14 mouse cellular contexts compared by ENCODE assay signal in genomic region chr19:40341141-40341540, GRCm38 (mm10).
DNase-seq lines count a peak whose midpoint lies in the region; ATAC-seq and TF ChIP-seq lines count a peak whose summit lies in the region.
"Had no signal": no experiment of that assay in that cellular context is flagged by ENCODE, and none has a peak within 500 bp of the region (broad histone marks: within the 10 kb centered on the region; RNA-seq: fewer than 3 reads in every experiment).

No protein-coding gene starts in this region.

- H3K4me1 ChIP-seq in liver, adult 2 months (ENCODE audit: control insufficient read depth, insufficient read depth, low read length): peaks cover 3% of the 10 kb centered on the region; the same call in 1 of the 2 replicates
- 0 out of 2 replicates have a peak, but pooled peaks cover 2% of the 10 kb centered on the region for H3K4me1 ChIP-seq in liver, embryonic 11.5 days (replicated peaks; ENCODE audit: control insufficient read depth, insufficient read depth, low read length)

- DNase-seq in heart, adult 11 months: peak; percentile 85
- DNase-seq in heart, postnatal 14 days: no peak
- peak; percentile 47 for DNase-seq in liver, adult 2 months (ENCODE audit: extremely low read depth, low read depth, low spot score)
- no peak for DNase-seq in liver, embryonic 11.5 days (ENCODE audit: low spot score)
- DNase-seq in adipocyte (ENCODE audit: low spot score): peak; percentile 63
- DNase-seq in kidney, postnatal 4 days: peak; percentile 52 to 61
- DNase-seq in left cerebral cortex, postnatal 14 days (ENCODE audit: low spot score in 2 of 2): no peak
- no peak for DNase-seq in thymus, postnatal 14 days
- DNase-seq: adrenal gland, postnatal 14 days; heart, postnatal 10 days; liver, embryonic 13.5 days; lung, postnatal 4 days; right cerebral cortex, postnatal 14 days had no signal

- intact Hi-C loops in heart, postnatal 14 days (cut with DNase I): loop anchor here (10.0 kb wide), 1 partner anchor 384 kb away; no protein-coding TSS in a partner anchor
- intact Hi-C loops in left cerebral cortex, postnatal 14 days (cut with DNase I): no loop called here

- no peak overlapping the region for H3K4me3 ChIP-seq in liver, adult 2 months (ENCODE audit: insufficient read depth, low read depth, low read length)
- no peak overlapping the region for H3K4me3 ChIP-seq in liver, embryonic 11.5 days (ENCODE audit: low read depth, low read length)
- H3K4me3 ChIP-seq: left cerebral cortex, adult 2 months; liver, embryonic 13.5 days had no signal

- TF ChIP-seq POLR2A in liver, adult 2 months (IDR thresholded peaks at IDR 0.05; ENCODE audit: extremely low read depth, insufficient read depth, low read length): no peak

- no peak for ATAC-seq in liver, embryonic 11.5 days (replicated peaks; ENCODE audit: low FRiP score)

- no peaks in the 10 kb centered on the region for H3K9me3 ChIP-seq in liver, embryonic 11.5 days (ENCODE audit: control insufficient read depth, low read length)
- H3K9me3 ChIP-seq: liver, embryonic 13.5 days had no signal

- H3K36me3 ChIP-seq in liver, adult 2 months (ENCODE audit: control insufficient read depth, insufficient read depth, low read length): peaks cover 37% of the 10 kb centered on the region
- no peaks in the 10 kb centered on the region; the same call in 1 of the 2 replicates for H3K36me3 ChIP-seq in liver, embryonic 11.5 days (ENCODE audit: control insufficient read depth, insufficient read depth, low read length)

- no peak overlapping the region for H3K4me2 ChIP-seq in liver, embryonic 11.5 days
- H3K4me2 ChIP-seq: liver, embryonic 13.5 days had no signal

- WGBS in liver, adult 2 months: 13% methylated on average over 6 of the region's 6 CpGs
- WGBS in liver, embryonic 11.5 days: 33% methylated on average over 6 of the region's 6 CpGs

- H3K9ac ChIP-seq in liver, adult 2 months (ENCODE audit: low read depth, low read length): 0 out of 2 replicates have a peak overlapping the region, but pooled peaks have one; percentile 49
- H3K9ac ChIP-seq in liver, embryonic 11.5 days (ENCODE audit: low read depth, low read length): no peak overlapping the region
- H3K9ac ChIP-seq: liver, embryonic 13.5 days had no signal

- H3K79me2 ChIP-seq in liver, adult 2 months (ENCODE audit: control insufficient read depth, insufficient read depth, low read length): no peaks in the 10 kb centered on the region

- H3K27me3 ChIP-seq in liver, adult 2 months (ENCODE audit: control insufficient read depth, insufficient read depth, low read length): no peaks in the 10 kb centered on the region
- no peaks in the 10 kb centered on the region for H3K27me3 ChIP-seq in liver, embryonic 11.5 days (replicated peaks; ENCODE audit: control insufficient read depth, insufficient read depth, low read length)
- H3K27me3 ChIP-seq: liver, embryonic 13.5 days had no signal

- TF ChIP-seq CTCF in liver, adult 2 months (IDR thresholded peaks at IDR 0.05; ENCODE audit: low read depth, low read length): no peak

- H3K27ac ChIP-seq in liver, adult 2 months (replicated peaks; ENCODE audit: insufficient read depth, low read depth, low read length): no peak overlapping the region
- no peak overlapping the region for H3K27ac ChIP-seq in liver, embryonic 11.5 days (ENCODE audit: low read depth, low read length)
- H3K27ac ChIP-seq: left cerebral cortex, adult 2 months; liver, embryonic 13.5 days had no signal

Comparison
In these comparisons a context has a peak if more than half of its experiments do, and no peak if none do; other contexts are left out.
1. DNase-seq: peak in heart, adult 11 months (single experiment), liver, adult 2 months (single experiment), adipocyte (single experiment) and kidney, postnatal 4 days (2 of 2); none in heart, postnatal 14 days (0 of 2), liver, embryonic 11.5 days (single experiment), left cerebral cortex, postnatal 14 days (0 of 2) and thymus, postnatal 14 days (single experiment).